Mouse (Mus musculus) liver, postnatal 0 days (tissue): ENCODE measurements around the gene Epyc. TPM values are rescaled to one million over a fixed set of nuclear protein-coding genes. Genes with fewer than 3 reads are reported as not detected.

Experiments
- ATAC-seq: fragments of 200-750 bp; cut with Nextera tagmentation; 2 replicates; pipeline ENCODE4 v1.8.0; 2017; ENCODE audit warnings: mild to moderate bottlenecking, moderate library complexity
- DNase-seq: peaks from one replicate; pipeline ENCODE4 v3.0.0-alpha.2; 2016
- H3K27ac ChIP-seq: fragments of 300-500 bp; sonication (generic); 2 replicates; pipeline ENCODE4 v1.5.1; 2014; ENCODE audit warnings: antibody characterized with exemption, moderate library complexity, mild to moderate bottlenecking, low read depth
- H3K27me3 ChIP-seq: fragments of 300-500 bp; sonication (generic); 2 replicates; pipeline ENCODE4 v1.6.1; 2014; ENCODE audit warnings: low read length, control low read depth, mixed read lengths; ENCODE audit not compliant: insufficient read depth
- H3K36me3 ChIP-seq: fragments of 300-500 bp; sonication (generic); replicated peaks from 2 replicates; pipeline ENCODE4 v1.6.1; 2014; ENCODE audit warnings: mild to moderate bottlenecking, control low read depth, low read length, moderate library complexity, mixed read lengths; ENCODE audit not compliant: insufficient read depth
- H3K4me1 ChIP-seq: fragments of 300-500 bp; sonication (generic); 2 replicates; pipeline ENCODE4 v1.6.1; 2014; ENCODE audit warnings: antibody characterized with exemption, mild to moderate bottlenecking, control low read depth; ENCODE audit not compliant: insufficient read depth
- H3K4me2 ChIP-seq: fragments of 300-500 bp; sonication (generic); 2 replicates; pipeline ENCODE4 v1.6.1; 2014; ENCODE audit warnings: low read depth, mild to moderate bottlenecking, low read length, moderate library complexity, mixed read lengths
- H3K4me3 ChIP-seq: fragments of 300-500 bp; sonication (generic); 2 replicates; pipeline ENCODE4 v1.5.1; 2014; ENCODE audit warnings: low read depth, low read length
- H3K9ac ChIP-seq: fragments of 300-500 bp; sonication (generic); replicated peaks from 2 replicates; pipeline ENCODE4 v1.6.1; 2014; ENCODE audit warnings: mild to moderate bottlenecking, moderate library complexity
- H3K9me3 ChIP-seq: fragments of 300-500 bp; sonication (generic); 2 replicates; pipeline ENCODE4 v1.6.1; 2016; ENCODE audit warnings: mild to moderate bottlenecking, control low read depth, low read length, mixed read lengths
- CTCF ChIP-seq: sonication (generic); IDR thresholded peaks from 2 replicates; pipeline ENCODE4 v1.5.1; 2016; ENCODE audit warnings: antibody characterized with exemption, low read depth
- EP300 ChIP-seq: IDR thresholded peaks from 2 replicates; pipeline ENCODE4 v1.6.1; 2016; ENCODE audit warnings: antibody characterized with exemption, low read depth, mild to moderate bottlenecking
- WGBS: fragments of 180-500 bp; shearing (Covaris S2); extraction: QIAGEN DNeasy Blood & Tissue Kit; methylation state at CpG from one replicate; pipeline ENCODE4 v1.1.7; 2014; ENCODE audit not compliant: insufficient replicate concordance; 5-methylcytosine and 5-hydroxymethylcytosine counted together
- polyA plus RNA-seq: library from polyadenylated mRNA; unstranded; fragments of >200 nt; fragmentation: Nextera tagmentation; extraction: Ambion mirVana; gene quantifications from 2 replicates; pipeline ENCODE4 v1.2.1, GENCODE M21; 2015

Gene Epyc
- polyA plus RNA-seq, 1 experiment from 2014 or later = not detected

DNA sequence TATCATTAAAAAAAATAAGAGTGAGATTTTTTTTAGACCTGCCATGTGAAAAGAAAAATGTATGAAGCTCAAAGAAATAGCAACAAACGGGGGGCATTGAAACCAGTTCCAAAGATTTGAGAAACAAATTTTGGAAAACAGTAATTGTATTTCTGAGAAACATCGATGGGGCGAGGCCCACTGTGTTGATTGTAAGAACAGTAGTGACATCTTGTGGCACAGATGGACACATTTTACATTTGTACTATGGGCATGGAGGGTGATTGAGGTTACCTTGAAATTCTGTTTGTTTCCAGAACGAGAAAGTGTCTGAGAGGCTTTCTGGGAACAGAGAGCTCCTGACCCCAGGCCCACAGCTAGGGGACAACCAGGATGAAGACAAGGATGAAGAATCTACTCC lies 26.3 kb downstream of the Epyc start:
- Histone ChIP-seq H3K9me3 (no peaks in the 10 kb centered on the region), H3K36me3 (no peaks in the 10 kb centered on the region), H3K4me3 (no peak overlapping the region), H3K9ac (no peak overlapping the region), H3K4me1 (no peaks in the 10 kb centered on the region), H3K27ac (no peak overlapping the region), H3K4me2 (no peak overlapping the region), H3K27me3 (no peaks in the 10 kb centered on the region)
- 58% methylated on average over 4 of the region's 4 CpGs for WGBS
- no peak for DNase-seq
- peak; percentile 46 for TF ChIP-seq CTCF
- TF ChIP-seq EP300 = no peak
- no peak for ATAC-seq

DNA sequence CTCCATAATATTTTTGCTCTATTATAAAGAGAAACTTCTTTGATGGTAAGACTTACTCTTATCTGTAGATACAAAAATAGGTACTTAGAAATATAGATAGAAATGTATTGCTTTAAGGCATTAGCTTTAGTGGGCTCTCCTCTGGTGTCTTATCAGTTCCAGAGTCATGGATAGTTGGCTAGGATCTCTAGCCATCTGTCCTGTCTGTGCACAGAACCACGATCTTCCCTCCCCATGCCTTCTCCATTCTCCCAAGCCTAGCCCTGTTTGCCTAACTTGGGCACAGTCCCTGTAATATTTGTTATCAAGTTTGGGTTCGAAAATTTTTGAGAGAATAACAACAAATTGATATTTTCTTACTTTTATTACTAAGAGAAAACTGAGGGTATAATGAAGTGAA lies 29.4 kb downstream of the Epyc start:
- Histone ChIP-seq H3K27ac (no peak overlapping the region), H3K4me3 (no peak overlapping the region), H3K36me3 (no peaks in the 10 kb centered on the region), H3K4me2 (no peak overlapping the region), H3K4me1 (no peaks in the 10 kb centered on the region), H3K9me3 (no peaks in the 10 kb centered on the region), H3K27me3 (no peaks in the 10 kb centered on the region), H3K9ac (no peak overlapping the region)
- TF ChIP-seq CTCF = no peak
- no peak for TF ChIP-seq EP300
- ATAC-seq (no peak), DNase-seq (no peak)
- 52% methylated on average over 2 of the region's 2 CpGs for WGBS

DNA sequence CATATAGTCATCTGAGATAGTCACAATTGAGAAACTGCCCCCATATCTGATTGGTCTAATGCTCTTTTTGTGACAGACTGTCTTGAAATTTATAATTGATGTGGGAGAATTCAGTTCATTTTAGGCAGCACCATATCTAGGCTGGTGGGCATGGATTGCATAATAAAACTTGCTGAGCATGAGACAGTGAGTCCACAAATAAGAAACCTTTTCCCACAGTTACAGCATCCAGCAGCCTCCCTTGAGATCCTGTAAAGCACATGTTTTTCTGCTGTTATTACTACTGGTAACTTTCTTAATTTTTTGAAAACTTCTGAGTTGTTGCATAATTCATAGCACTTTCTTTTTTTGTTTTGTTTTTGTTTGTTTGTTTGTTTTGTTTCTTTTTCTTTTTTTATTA lies 39.1 kb downstream of the Epyc start:
- H3K27ac ChIP-seq = no peak overlapping the region
- ATAC-seq (no peak), DNase-seq (no peak)
- H3K9ac ChIP-seq = no peak overlapping the region
- H3K4me3 ChIP-seq = no peak overlapping the region
- TF ChIP-seq EP300 (no peak), CTCF (no peak)
- no peak overlapping the region for H3K4me2 ChIP-seq
- no peaks in the 10 kb centered on the region for H3K9me3 ChIP-seq
- no peaks in the 10 kb centered on the region for H3K36me3 ChIP-seq
- no peaks in the 10 kb centered on the region for H3K27me3 ChIP-seq
- no peaks in the 10 kb centered on the region for H3K4me1 ChIP-seq

DNA sequence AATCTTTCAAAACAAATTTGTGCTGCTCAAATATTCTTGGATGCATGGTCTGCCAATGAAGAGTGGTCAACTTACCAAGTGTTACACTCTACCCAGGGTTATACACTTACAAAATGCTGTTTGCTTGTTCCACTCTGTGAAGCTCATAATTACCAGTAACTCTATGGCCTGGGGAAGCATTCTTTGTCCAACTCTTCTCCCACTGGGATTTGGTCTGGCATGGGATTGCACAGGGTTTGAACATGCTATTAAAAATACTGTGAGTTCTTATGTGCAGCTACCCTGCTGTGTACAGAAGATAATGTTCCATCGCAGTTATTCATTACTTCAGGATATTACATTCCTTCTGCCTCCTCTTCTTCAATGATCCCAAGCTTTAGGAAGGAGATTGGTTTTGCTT lies 43.3 kb downstream of the Epyc start:
- no peaks in the 10 kb centered on the region for H3K27me3 ChIP-seq
- H3K9me3 ChIP-seq = no peaks in the 10 kb centered on the region
- H3K4me1 ChIP-seq = no peaks in the 10 kb centered on the region
- H3K4me2 ChIP-seq = no peak overlapping the region
- WGBS = 85% methylated on average over 1 of the region's 1 CpGs
- ATAC-seq (no peak), DNase-seq (no peak)
- TF ChIP-seq CTCF (no peak), EP300 (no peak)
- no peak overlapping the region for H3K4me3 ChIP-seq
- no peaks in the 10 kb centered on the region for H3K36me3 ChIP-seq
- H3K9ac ChIP-seq = no peak overlapping the region
- no peak overlapping the region for H3K27ac ChIP-seq

DNA sequence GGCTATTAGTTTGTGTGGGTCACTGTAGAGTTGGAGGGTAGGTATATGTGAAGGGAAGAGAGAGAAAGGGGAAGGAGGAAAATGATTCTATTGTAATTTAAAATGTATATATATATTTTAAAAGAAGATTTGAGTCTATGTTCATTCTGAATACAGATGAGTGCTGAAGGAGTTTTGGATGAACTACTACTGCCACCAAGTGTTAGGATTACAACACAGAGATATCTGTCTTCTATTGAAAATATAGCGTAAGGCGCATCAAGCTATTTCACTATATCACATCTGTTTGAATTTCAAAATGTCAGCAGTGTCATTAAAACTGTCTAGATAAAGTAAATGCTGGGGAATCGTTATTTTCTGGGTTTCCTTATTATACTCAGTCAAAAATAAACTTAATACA lies 45.6 kb downstream of the Epyc start:
- H3K27me3 ChIP-seq = no peaks in the 10 kb centered on the region
- no peak overlapping the region for H3K27ac ChIP-seq
- no peaks in the 10 kb centered on the region for H3K36me3 ChIP-seq
- no peaks in the 10 kb centered on the region for H3K4me1 ChIP-seq
- ATAC-seq = no peak
- 81% methylated on average over 3 of the region's 3 CpGs for WGBS
- DNase-seq = no peak
- TF ChIP-seq EP300 = no peak
- TF ChIP-seq CTCF = peak; percentile 29
- no peaks in the 10 kb centered on the region for H3K9me3 ChIP-seq
- H3K4me3 ChIP-seq = no peak overlapping the region
- no peak overlapping the region for H3K4me2 ChIP-seq
- no peak overlapping the region for H3K9ac ChIP-seq

DNA sequence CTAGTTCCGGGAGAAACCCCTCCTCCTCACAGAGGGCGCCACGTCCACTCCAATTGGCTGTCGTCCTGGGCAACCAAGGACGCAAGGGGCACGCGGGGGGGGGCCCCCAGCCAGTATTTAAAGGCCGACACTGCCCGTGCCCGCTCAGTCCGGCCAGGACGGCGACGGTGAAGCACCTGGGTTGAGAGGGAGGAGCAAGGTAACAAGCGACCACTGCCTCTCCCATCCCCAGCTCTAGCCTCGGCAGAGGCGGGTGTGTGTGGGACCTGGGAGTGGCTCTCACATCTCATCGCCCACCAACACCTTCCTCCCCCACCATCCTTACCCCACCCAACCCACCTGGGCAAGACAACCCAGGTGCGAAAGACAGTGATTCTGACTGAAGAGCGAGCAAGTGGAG lies 49.0 kb downstream of the Epyc start, which contains the start of gene Ccer1:
TSS of gene Ccer1 (plus strand) at position 147 of the 400 bp plus-strand sequence.
- no peak for DNase-seq
- TF ChIP-seq CTCF (no peak), EP300 (no peak)
- Histone ChIP-seq H3K36me3 (no peaks in the 10 kb centered on the region), H3K4me1 (no peaks in the 10 kb centered on the region), H3K9me3 (no peaks in the 10 kb centered on the region), H3K4me2 (no peak within 1 kb of the TSS), H3K27me3 (no peaks in the 10 kb centered on the region), H3K4me3 (no peak within 1 kb of the TSS), H3K9ac (no peak within 1 kb of the TSS), H3K27ac (no peak within 1 kb of the TSS)
- WGBS = 73% methylated on average over 20 of the region's 20 CpGs
- ATAC-seq = no peak

DNA sequence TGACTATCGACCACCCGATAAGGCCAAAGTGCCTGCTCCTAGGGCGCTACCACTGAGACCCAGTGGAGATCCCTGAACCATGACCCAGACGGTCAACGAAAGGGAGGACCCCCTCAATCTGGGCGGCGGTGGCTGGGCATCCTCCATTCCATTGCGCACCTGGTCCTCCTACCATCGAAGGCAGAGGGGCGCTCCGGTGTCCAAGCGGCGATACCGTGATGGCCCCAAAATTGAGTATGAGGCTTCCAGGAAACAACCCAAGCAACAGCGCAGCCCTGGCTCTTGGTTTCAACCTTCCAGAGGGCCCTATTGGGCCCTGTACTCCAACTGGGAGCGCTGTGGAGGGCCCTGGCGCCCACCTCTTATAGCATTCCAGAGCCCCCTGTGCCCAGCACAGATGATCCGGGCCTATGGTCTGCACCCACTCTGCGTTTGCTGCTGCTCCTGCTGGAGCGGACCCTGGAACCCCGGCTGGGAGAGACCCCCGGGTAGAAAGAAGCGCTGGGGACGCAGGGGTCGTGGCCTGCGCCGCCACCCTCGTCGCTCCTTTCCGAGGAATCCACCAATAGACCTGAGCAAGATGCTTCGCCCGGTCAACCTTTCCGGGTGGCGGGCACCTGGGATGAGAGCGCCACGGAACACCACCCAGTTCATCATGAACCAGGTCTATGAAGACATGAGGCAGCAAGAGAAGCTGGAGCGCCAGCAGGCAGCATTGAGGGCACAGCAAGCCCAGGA lies 49.7 kb downstream of the Epyc start:
- 87% methylated on average over 37 of the region's 37 CpGs for WGBS
- ATAC-seq = no peak

More for the DNA sequence above, 49.7 kb downstream of the Epyc start:
- no peak for TF ChIP-seq EP300
- no peak for TF ChIP-seq CTCF
- Histone ChIP-seq H3K27me3 (no peaks in the 10 kb centered on the region), H3K9ac (no peak overlapping the region), H3K4me3 (no peak overlapping the region), H3K4me2 (no peak overlapping the region), H3K9me3 (no peaks in the 10 kb centered on the region), H3K36me3 (no peaks in the 10 kb centered on the region), H3K4me1 (no peaks in the 10 kb centered on the region), H3K27ac (no peak overlapping the region)
- DNase-seq = no peak
